Mouse (Mus musculus) lung, postnatal 0 days (tissue): ENCODE results near the gene Zranb2. TPM values are rescaled to one million over a fixed set of nuclear protein-coding genes. Genes with fewer than 3 reads are reported as not detected.

Experiments used
- ATAC-seq: fragments of 200-750 bp; cut with Nextera tagmentation; 2 replicates; pipeline ENCODE4 v1.8.0; 2017; ENCODE audit warnings: moderate library complexity
- DNase-seq: peaks from one replicate; pipeline ENCODE4 v3.0.0-alpha.2; 2016; ENCODE audit warnings: low spot score
- H3K27ac ChIP-seq: fragments of 300-500 bp; sonication (generic); 2 replicates; pipeline ENCODE4 v1.5.1; 2014; ENCODE audit warnings: antibody characterized with exemption, mild to moderate bottlenecking, low read length, mixed read lengths
- H3K27me3 ChIP-seq: fragments of 300-500 bp; sonication (generic); replicated peaks from 2 replicates; pipeline ENCODE4 v1.6.1; 2014; ENCODE audit warnings: low read length, mixed read lengths; ENCODE audit not compliant: insufficient read depth
- H3K36me3 ChIP-seq: fragments of 300-500 bp; sonication (generic); 2 replicates; pipeline ENCODE4 v1.6.1; 2014; ENCODE audit warnings: low read length, mixed read lengths; ENCODE audit not compliant: insufficient read depth
- H3K4me1 ChIP-seq: fragments of 300-500 bp; sonication (generic); 2 replicates; pipeline ENCODE4 v1.6.1; 2014; ENCODE audit warnings: antibody characterized with exemption, low read depth, low read length, mixed read lengths; ENCODE audit not compliant: insufficient read depth
- H3K4me2 ChIP-seq: fragments of 300-500 bp; sonication (generic); replicated peaks from 2 replicates; pipeline ENCODE4 v1.6.1; 2014; ENCODE audit warnings: low read depth, mild to moderate bottlenecking, low read length, moderate library complexity, mixed read lengths
- H3K4me3 ChIP-seq: fragments of 300-500 bp; sonication (generic); 2 replicates; pipeline ENCODE4 v1.5.1; 2014; ENCODE audit warnings: low read depth, low read length
- H3K9ac ChIP-seq: fragments of 300-500 bp; sonication (generic); replicated peaks from 2 replicates; pipeline ENCODE4 v1.6.1; 2014; ENCODE audit warnings: low read depth, mild to moderate bottlenecking
- H3K9me3 ChIP-seq: fragments of 300-500 bp; sonication (generic); 2 replicates; pipeline ENCODE4 v1.6.1; 2016; ENCODE audit warnings: low read length, mixed read lengths
- CTCF ChIP-seq: IDR thresholded peaks from 2 replicates; pipeline ENCODE4 v1.5.1; 2016; ENCODE audit warnings: antibody characterized with exemption, mild to moderate bottlenecking
- EP300 ChIP-seq: IDR thresholded peaks from 2 replicates; pipeline ENCODE4 v1.6.1; 2016; ENCODE audit warnings: antibody characterized with exemption, mild to moderate bottlenecking, control low read depth
- WGBS: fragments of 180-500 bp; shearing (Covaris S2); extraction: QIAGEN DNeasy Blood & Tissue Kit; methylation state at CpG from one replicate; pipeline ENCODE4 v1.1.7; 2014; 5-methylcytosine and 5-hydroxymethylcytosine counted together
- polyA plus RNA-seq: library from polyadenylated mRNA; unstranded; fragments of >200 nt; fragmentation: Nextera tagmentation; extraction: Ambion mirVana; gene quantifications from 2 replicates; pipeline ENCODE4 v1.2.1, GENCODE M21; 2015

The Zranb2 gene
- polyA plus RNA-seq, 1 experiment from 2014 or later = 50.3 TPM

- 0% methylated on average over 1 of the region's 1 CpGs for WGBS
- Histone ChIP-seq H3K9ac (no peak overlapping the region), H3K27me3 (no peaks in the 10 kb centered on the region), H3K9me3 (no peaks in the 10 kb centered on the region), H3K36me3 (no peaks in the 10 kb centered on the region), H3K27ac (no peak overlapping the region), H3K4me1 (no peaks in the 10 kb centered on the region), H3K4me3 (no peak overlapping the region), H3K4me2 (no peak overlapping the region)
- ATAC-seq = no peak
- DNase-seq = peak; percentile 18
- TF ChIP-seq CTCF (peak; percentile 69), EP300 (no peak)
These were observed 13.5 kb upstream of the Zranb2 start for GRCm38 (mm10) chr3:157520433-157520832.

- TF ChIP-seq EP300 (no peak), CTCF (no peak)
- WGBS = 29% methylated on average over 1 of the region's 1 CpGs
- Histone ChIP-seq H3K27me3 (no peaks in the 10 kb centered on the region; the same call in 1 of the 2 replicates), H3K9me3 (no peaks in the 10 kb centered on the region), H3K4me1 (no peaks in the 10 kb centered on the region), H3K4me3 (no peak overlapping the region), H3K36me3 (no peaks in the 10 kb centered on the region), H3K4me2 (no peak overlapping the region), H3K27ac (no peak overlapping the region), H3K9ac (no peak overlapping the region)
- DNase-seq = no peak
- no peak for ATAC-seq
These were observed 10.1 kb upstream of the Zranb2 start for GRCm38 (mm10) chr3:157523834-157524233.

GRCm38 (mm10) chr3:157531585-157531984 lies 2.4 kb upstream of the Zranb2 start:
- no peak overlapping the region for H3K9ac ChIP-seq
- H3K9me3 ChIP-seq = no peaks in the 10 kb centered on the region
- DNase-seq (no peak), ATAC-seq (no peak)
- H3K27me3 ChIP-seq = peaks cover 20% of the 10 kb centered on the region; the same call in 1 of the 2 replicates
- TF ChIP-seq CTCF = no peak
- no peak for TF ChIP-seq EP300
- no peaks in the 10 kb centered on the region for H3K36me3 ChIP-seq
- no peak overlapping the region for H3K4me2 ChIP-seq
- H3K4me1 ChIP-seq = no peaks in the 10 kb centered on the region
- 74% methylated on average over 2 of the region's 2 CpGs for WGBS
- no peak overlapping the region for H3K27ac ChIP-seq
- no peak overlapping the region for H3K4me3 ChIP-seq

- peak; percentile 61 for DNase-seq
- H3K36me3 ChIP-seq = peaks cover 6% of the 10 kb centered on the region; the same call in 1 of the 2 replicates
These were observed 941 bp downstream of the Zranb2 start for GRCm38 (mm10) chr3:157534786-157535415.

GRCm38 (mm10) chr3:157549323-157549722 lies 15.4 kb downstream of the Zranb2 start:
- WGBS = 95% methylated on average over 2 of the region's 2 CpGs
- Histone ChIP-seq H3K9ac (no peak overlapping the region), H3K36me3 (peaks cover 21% of the 10 kb centered on the region), H3K4me3 (no peak overlapping the region), H3K4me2 (no peak overlapping the region), H3K27ac (no peak overlapping the region), H3K9me3 (no peaks in the 10 kb centered on the region), H3K4me1 (no peaks in the 10 kb centered on the region), H3K27me3 (no peaks in the 10 kb centered on the region)
- ATAC-seq (no peak), DNase-seq (no peak)
- no peak for TF ChIP-seq EP300
- TF ChIP-seq CTCF = no peak

More at GRCm38 (mm10) chr3:157534786-157535415, 941 bp downstream of the Zranb2 start:
- no peaks in the 10 kb centered on the region for H3K9me3 ChIP-seq
- ATAC-seq = peak; percentile 17
- peak overlapping the region; percentile 89 for H3K4me3 ChIP-seq
- no peaks in the 10 kb centered on the region for H3K4me1 ChIP-seq
- 2% methylated on average over 15 of the region's 15 CpGs for WGBS
- H3K9ac ChIP-seq = peak overlapping the region; percentile 73
- peak overlapping the region; percentile 64 for H3K4me2 ChIP-seq
- H3K27me3 ChIP-seq = peaks cover 15% of the 10 kb centered on the region; the same call in 1 of the 2 replicates
- peak overlapping the region; percentile 96 for H3K27ac ChIP-seq
- TF ChIP-seq CTCF = no peak
- no peak for TF ChIP-seq EP300

- DNase-seq = no peak
- TF ChIP-seq CTCF = no peak
- TF ChIP-seq EP300 = no peak
- Histone ChIP-seq H3K9me3 (no peaks in the 10 kb centered on the region), H3K27me3 (no peaks in the 10 kb centered on the region), H3K9ac (no peak overlapping the region), H3K4me1 (no peaks in the 10 kb centered on the region), H3K4me3 (no peak overlapping the region), H3K27ac (no peak overlapping the region), H3K36me3 (peaks cover 21% of the 10 kb centered on the region), H3K4me2 (no peak overlapping the region)
- 100% methylated on average over 3 of the region's 3 CpGs for WGBS
- no peak for ATAC-seq
These were observed 16.0 kb downstream of the Zranb2 start for GRCm38 (mm10) chr3:157549758-157550600.
